Mouse (Mus musculus) erythroblast, embryonic 14.5 days (primary cell): ENCODE measurements at regions not wholly inside any gene's neighbourhood (a gene's known extent, or its start where the extent isn't known, plus 50 kb on each side); places are given as distances from the start of the nearest gene placed in this dataset.

ENCODE experiments used
- H3K27me3 ChIP-seq: 2 replicates; pipeline ENCODE4 v1.6.1; 2012; ENCODE audit warnings: inconsistent platforms; ENCODE audit not compliant: control insufficient read depth
- H3K36me3 ChIP-seq: 2 replicates; pipeline ENCODE4 v1.6.1; 2012; ENCODE audit warnings: mild to moderate bottlenecking, inconsistent platforms; ENCODE audit not compliant: control insufficient read depth
- H3K4me1 ChIP-seq: 2 replicates; pipeline ENCODE4 v1.6.1; 2012; ENCODE audit warnings: inconsistent platforms; ENCODE audit not compliant: control insufficient read depth
- H3K4me3 ChIP-seq: replicated peaks from 2 replicates; pipeline ENCODE3; 2012; ENCODE audit warnings: moderate library complexity, mild to moderate bottlenecking, inconsistent platforms
- H3K9me3 ChIP-seq: 2 replicates; pipeline ENCODE4 v1.6.1; 2012; ENCODE audit warnings: low read length, inconsistent platforms, mixed read lengths; ENCODE audit not compliant: control insufficient read depth
- GATA1 ChIP-seq: IDR thresholded peaks from 2 replicates; pipeline ENCODE4 v1.6.1; 2012; ENCODE audit warnings: low read length, inconsistent platforms, mixed read lengths
- TAL1 ChIP-seq: IDR thresholded peaks from 3 replicates; pipeline ENCODE4 v1.6.1; 2012; ENCODE audit warnings: low read length, inconsistent platforms, mixed read lengths

GRCm38 (mm10) chr10:117518793-117519669, 110.3 kb upstream of the Cpm start:
- Histone ChIP-seq H3K4me1 (no peaks in the 10 kb centered on the region), H3K36me3 (no peaks in the 10 kb centered on the region), H3K4me3 (no peak overlapping the region), H3K9me3 (no peaks in the 10 kb centered on the region; the same call in 1 of the 2 replicates), H3K27me3 (no peaks in the 10 kb centered on the region)
- TF ChIP-seq GATA1 (no peak), TAL1 (no peak)

- H3K4me1 ChIP-seq = no peaks in the 10 kb centered on the region
- H3K9me3 ChIP-seq = no peaks in the 10 kb centered on the region; the same call in 1 of the 2 replicates
- no peak overlapping the region for H3K4me3 ChIP-seq
- TF ChIP-seq GATA1 = no peak
- no peak for TF ChIP-seq TAL1
- H3K36me3 ChIP-seq = no peaks in the 10 kb centered on the region
- H3K27me3 ChIP-seq = no peaks in the 10 kb centered on the region
Measured at GRCm38 (mm10) chr10:117517800-117518770, 111.2 kb upstream of the Cpm start.

- TF ChIP-seq GATA1 (no peak), TAL1 (no peak)
- Histone ChIP-seq H3K4me3 (no peak overlapping the region), H3K4me1 (no peaks in the 10 kb centered on the region), H3K27me3 (no peaks in the 10 kb centered on the region), H3K9me3 (no peaks in the 10 kb centered on the region; the same call in 1 of the 2 replicates), H3K36me3 (no peaks in the 10 kb centered on the region)
Measured at GRCm38 (mm10) chr10:117517071-117517714, 112.1 kb upstream of the Cpm start.

GRCm38 (mm10) chr10:117516510-117516909, 112.8 kb upstream of the Cpm start:
- Histone ChIP-seq H3K36me3 (no peaks in the 10 kb centered on the region), H3K4me3 (no peak overlapping the region), H3K4me1 (no peaks in the 10 kb centered on the region)

GRCm38 (mm10) chr10:117515777-117516501, 113.4 kb upstream of the Cpm start:
- H3K9me3 ChIP-seq = no peaks in the 10 kb centered on the region; the same call in 1 of the 2 replicates
- TF ChIP-seq GATA1 (no peak), TAL1 (no peak)
- no peaks in the 10 kb centered on the region for H3K27me3 ChIP-seq
- no peaks in the 10 kb centered on the region for H3K36me3 ChIP-seq
- no peaks in the 10 kb centered on the region for H3K4me1 ChIP-seq
- no peak overlapping the region for H3K4me3 ChIP-seq

More at GRCm38 (mm10) chr10:117516510-117516909, 112.8 kb upstream of the Cpm start:
- TF ChIP-seq TAL1 = no peak
- no peak for TF ChIP-seq GATA1
- H3K27me3 ChIP-seq = no peaks in the 10 kb centered on the region
- no peaks in the 10 kb centered on the region; the same call in 1 of the 2 replicates for H3K9me3 ChIP-seq

- no peaks in the 10 kb centered on the region for H3K27me3 ChIP-seq
- no peaks in the 10 kb centered on the region; the same call in 1 of the 2 replicates for H3K9me3 ChIP-seq
- no peak overlapping the region for H3K4me3 ChIP-seq
- no peak for TF ChIP-seq GATA1
- TF ChIP-seq TAL1 = no peak
- no peaks in the 10 kb centered on the region for H3K36me3 ChIP-seq
- no peaks in the 10 kb centered on the region for H3K4me1 ChIP-seq
Measured at GRCm38 (mm10) chr10:117515039-117515438, 114.3 kb upstream of the Cpm start.

- Histone ChIP-seq H3K4me3 (no peak overlapping the region), H3K36me3 (no peaks in the 10 kb centered on the region), H3K27me3 (no peaks in the 10 kb centered on the region), H3K4me1 (no peaks in the 10 kb centered on the region), H3K9me3 (no peaks in the 10 kb centered on the region; the same call in 1 of the 2 replicates)
- no peak for TF ChIP-seq TAL1
- no peak for TF ChIP-seq GATA1
Measured at GRCm38 (mm10) chr10:117513925-117514546, 115.3 kb upstream of the Cpm start.
